Mouse (Mus musculus) olfactory bulb, adult 2 months (tissue): ENCODE results near the gene 1110008L16Rik.

Source experiments
- CTCF ChIP-seq: fragments of 200-500 bp; IDR thresholded peaks from 2 replicates; pipeline ENCODE4 v1.5.1; 2012; ENCODE audit warnings: low read depth, mild to moderate bottlenecking, low read length, moderate library complexity; ENCODE audit not compliant: insufficient read depth
- POLR2A ChIP-seq: fragments of 200-500 bp; IDR thresholded peaks from 2 replicates; pipeline ENCODE4 v1.6.1; 2012; ENCODE audit warnings: mild to moderate bottlenecking, low read depth, low read length, moderate library complexity; ENCODE audit not compliant: insufficient read depth

DNA sequence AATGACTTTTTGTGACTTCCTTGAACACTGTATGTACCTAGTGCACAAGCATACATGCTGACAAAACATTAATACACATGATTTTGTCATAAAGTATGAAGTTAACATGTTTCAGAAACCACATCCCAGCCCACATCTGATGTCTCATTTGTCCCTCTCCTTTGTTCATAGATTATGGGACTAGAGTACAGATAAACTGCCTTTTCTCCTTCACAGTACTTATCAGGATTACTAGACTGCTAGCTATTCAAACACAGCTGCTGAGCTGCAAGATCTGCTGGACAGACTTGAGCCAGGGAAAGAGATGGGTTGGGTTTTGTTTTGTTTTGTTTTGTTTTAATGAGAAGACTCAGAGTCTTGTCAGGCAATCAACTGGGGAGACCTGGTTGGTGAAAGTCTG, 92.7 kb downstream of the 1110008L16Rik start:
- TF ChIP-seq POLR2A = no peak
- no peak for TF ChIP-seq CTCF
